Mouse (Mus musculus): ENCODE results near the gene Agap2.

DNA sequence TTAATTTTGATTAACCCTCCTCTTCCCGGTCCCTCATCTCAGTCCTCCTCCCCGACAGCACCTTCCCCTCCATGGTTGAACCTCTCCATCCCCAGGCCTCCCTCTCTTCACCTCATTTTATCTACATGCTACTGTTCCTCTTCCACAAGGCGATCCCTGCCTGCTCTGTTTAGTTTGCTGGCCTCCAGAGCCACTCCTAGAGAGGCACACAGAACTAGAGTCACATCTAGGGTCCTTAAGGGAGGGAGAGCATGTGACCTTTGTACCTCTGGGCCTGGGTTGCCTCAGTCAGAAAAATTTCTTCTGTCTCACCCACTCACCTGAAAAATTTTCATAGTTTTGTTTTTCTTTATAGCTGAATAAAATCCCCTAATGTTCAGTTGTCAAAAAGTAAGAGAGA lies 62.8 kb downstream of the Agap2 start:
- TF ChIP-seq CTCF (IDR thresholded peaks at IDR 0.05; ENCODE audit: insufficient read depth, low read length) (no peak), POLR2A (IDR thresholded peaks at IDR 0.05; ENCODE audit: borderline replicate concordance, extremely low read depth, low read depth, low read length) (no peak)

Data from lung, adult 2 months (tissue).